Mouse (Mus musculus) thymus, postnatal 14 days (tissue): ENCODE results near the gene Meis2.

Source experiments
- DNase-seq: peaks from one replicate; pipeline ENCODE4 v3.0.0; 2021

The Meis2 gene

GRCm38 (mm10) chr2:116065570-116066005 is at the start of gene Meis2:
Meis2 (minus strand) TSS chr2:116065839.
- no peak for DNase-seq

GRCm38 (mm10) chr2:116106194-116106593 is 40.6 kb upstream of the Meis2 start:
- no peak for DNase-seq

GRCm38 (mm10) chr2:116105179-116105578 is 39.5 kb upstream of the Meis2 start:
- DNase-seq = no peak

- DNase-seq = no peak
Observed at GRCm38 (mm10) chr2:116103411-116103996, 37.9 kb upstream of the Meis2 start.

- peak; percentile 26 for DNase-seq
Observed at GRCm38 (mm10) chr2:116101221-116101620, 35.6 kb upstream of the Meis2 start.

- DNase-seq = no peak
Observed at GRCm38 (mm10) chr2:116080961-116081360, 15.3 kb upstream of the Meis2 start.

GRCm38 (mm10) chr2:116078841-116079240 is 13.2 kb upstream of the Meis2 start:
- DNase-seq = no peak

- DNase-seq = no peak
Observed at GRCm38 (mm10) chr2:116077716-116078115, 12.1 kb upstream of the Meis2 start.

GRCm38 (mm10) chr2:116076752-116077480 is 11.3 kb upstream of the Meis2 start:
- no peak for DNase-seq

- no peak for DNase-seq
Observed at GRCm38 (mm10) chr2:116075902-116076301, 10.3 kb upstream of the Meis2 start.

GRCm38 (mm10) chr2:116075477-116075876 is 9.8 kb upstream of the Meis2 start:
- DNase-seq = no peak

- DNase-seq = no peak
Observed at GRCm38 (mm10) chr2:116074726-116075440, 9.2 kb upstream of the Meis2 start.

- DNase-seq = no peak
Observed at GRCm38 (mm10) chr2:116074061-116074460, 8.4 kb upstream of the Meis2 start.

- no peak for DNase-seq
Observed at GRCm38 (mm10) chr2:116073311-116073904, 7.8 kb upstream of the Meis2 start.

GRCm38 (mm10) chr2:116072706-116073105 is 7.1 kb upstream of the Meis2 start:
- DNase-seq = no peak

GRCm38 (mm10) chr2:116072321-116072640 is 6.6 kb upstream of the Meis2 start:
- no peak for DNase-seq

GRCm38 (mm10) chr2:116071571-116072320 is 6.1 kb upstream of the Meis2 start:
- no peak for DNase-seq

GRCm38 (mm10) chr2:116070614-116071425 is 5.2 kb upstream of the Meis2 start:
- no peak for DNase-seq

- DNase-seq = no peak
Observed at GRCm38 (mm10) chr2:116069451-116070225, 4.0 kb upstream of the Meis2 start.

- no peak for DNase-seq
Observed at GRCm38 (mm10) chr2:116068901-116069300, 3.3 kb upstream of the Meis2 start.

- DNase-seq = no peak
Observed at GRCm38 (mm10) chr2:116068461-116068860, 2.8 kb upstream of the Meis2 start.
